ENCODE assay signal across 9 mouse cellular contexts in genomic region chr12:87026871-87027240, GRCm38 (mm10). TPM values are rescaled to one million over a fixed set of nuclear protein-coding genes. Genes with fewer than 3 reads are reported as not detected.
DNase-seq lines count a peak whose midpoint lies in the region; ATAC-seq lines count a peak whose summit lies in the region.
"Had no signal": no experiment of that assay in that cellular context is flagged by ENCODE, and none has a peak within 500 bp of the region (broad histone marks: within the 10 kb centered on the region; RNA-seq: fewer than 3 reads in every experiment).

No protein-coding gene starts in this region.

- peak overlapping the region; percentile 39 for H3K9ac ChIP-seq in neural tube, embryonic 11.5 days (ENCODE audit: low read length)
- H3K9ac ChIP-seq in limb, embryonic 12.5 days (replicated peaks): 0 out of 2 replicates have a peak overlapping the region, but pooled peaks have one; percentile 1
- H3K9ac ChIP-seq in stomach, embryonic 15.5 days: no peak overlapping the region

- no peaks in the 10 kb centered on the region for H3K9me3 ChIP-seq in neural tube, embryonic 11.5 days (ENCODE audit: control insufficient read depth, low read length)
- H3K9me3 ChIP-seq in limb, embryonic 12.5 days: no peaks in the 10 kb centered on the region
- H3K9me3 ChIP-seq in stomach, embryonic 15.5 days: no peaks in the 10 kb centered on the region
- H3K9me3 ChIP-seq: megakaryocyte, embryonic 14.5 days had no signal

- peaks cover 4% of the 10 kb centered on the region; the same call in 1 of the 2 replicates for H3K27me3 ChIP-seq in neural tube, embryonic 11.5 days (ENCODE audit: control insufficient read depth, insufficient read depth, low read length)
- peaks cover 48% of the 10 kb centered on the region for H3K27me3 ChIP-seq in limb, embryonic 12.5 days
- H3K27me3 ChIP-seq in stomach, embryonic 15.5 days (replicated peaks): peaks cover 20% of the 10 kb centered on the region

- no peaks in the 10 kb centered on the region for H3K4me1 ChIP-seq in neural tube, embryonic 11.5 days (ENCODE audit: control insufficient read depth, insufficient read depth, low read length)
- H3K4me1 ChIP-seq in limb, embryonic 12.5 days (replicated peaks): 0 out of 2 replicates have a peak, but pooled peaks cover 8% of the 10 kb centered on the region
- H3K4me1 ChIP-seq in stomach, embryonic 15.5 days: peaks cover 6% of the 10 kb centered on the region; the same call in 1 of the 2 replicates

- peak overlapping the region; percentile 52 for H3K4me2 ChIP-seq in neural tube, embryonic 11.5 days (ENCODE audit: low read depth)
- H3K4me2 ChIP-seq in limb, embryonic 12.5 days: peak overlapping the region; percentile 52
- peak overlapping the region; percentile 47 for H3K4me2 ChIP-seq in stomach, embryonic 15.5 days

- peak; percentile 43 for DNase-seq in cerebellum, adult 11 months
- no peak for DNase-seq in cerebellum, postnatal 4 days (ENCODE audit: low spot score in 2 of 2)
- no peak for DNase-seq in neural tube, embryonic 11.5 days (ENCODE audit: low spot score)
- no peak for DNase-seq in neural tube, embryonic 10.5 days (ENCODE audit: extremely low spot score, low spot score)
- no peak for DNase-seq in thymus, postnatal 10 days (ENCODE audit: low spot score in 2 of 2)
- DNase-seq in lung, adult 18-20 months: no peak

- no peak for ATAC-seq in neural tube, embryonic 11.5 days (ENCODE audit: insufficient read depth, low FRiP score, low TSS enrichment)
- ATAC-seq in limb, embryonic 12.5 days (ENCODE audit: insufficient number of reproducible peaks, insufficient read depth, low FRiP score, low TSS enrichment, low read depth): no peak
- ATAC-seq in stomach, embryonic 15.5 days (ENCODE audit: insufficient read depth, low FRiP score, low read depth): no peak

- no peak overlapping the region for H3K27ac ChIP-seq in neural tube, embryonic 11.5 days (ENCODE audit: low read depth, low read length)
- H3K27ac ChIP-seq in limb, embryonic 12.5 days: no peak overlapping the region
- no peak overlapping the region for H3K27ac ChIP-seq in stomach, embryonic 15.5 days

- H3K4me3 ChIP-seq in neural tube, embryonic 11.5 days (ENCODE audit: low read depth, low read length): peak overlapping the region; percentile 31
- peak overlapping the region; percentile 23 for H3K4me3 ChIP-seq in limb, embryonic 12.5 days (replicated peaks)
- H3K4me3 ChIP-seq in stomach, embryonic 15.5 days (replicated peaks): peak overlapping the region; percentile 13; the same call in 1 of the 2 replicates

- 10% methylated on average over 8 of the region's 8 CpGs for WGBS in neural tube, embryonic 11.5 days
- 13% methylated on average over 8 of the region's 8 CpGs for WGBS in limb, embryonic 12.5 days
- 15% methylated on average over 8 of the region's 8 CpGs for WGBS in stomach, embryonic 15.5 days

- no peaks in the 10 kb centered on the region for H3K36me3 ChIP-seq in neural tube, embryonic 11.5 days (ENCODE audit: control insufficient read depth, insufficient read depth, low read length)
- no peaks in the 10 kb centered on the region for H3K36me3 ChIP-seq in limb, embryonic 12.5 days
- no peaks in the 10 kb centered on the region for H3K36me3 ChIP-seq in stomach, embryonic 15.5 days

RNA-seq across cellular contexts. Expression of gene Tmem63c, which starts 5.7 kb away (rescaled TPM):
- polyA plus RNA-seq in neural tube, embryonic 11.5 days (2014; fragmentation: Nextera tagmentation; extraction: Ambion mirVana): 0.74 and 0.78 TPM in 2 replicates
- polyA plus RNA-seq in limb, embryonic 12.5 days (2016; fragmentation: Nextera tagmentation; extraction: Ambion mirVana): 0.18 TPM in 1 of 2 replicates, not detected in the other
- 0.76 and 1.2 TPM in 2 replicates for polyA plus RNA-seq in stomach, embryonic 15.5 days (2015; fragmentation: Nextera tagmentation; extraction: Ambion mirVana)

RNA-seq across cellular contexts. Expression of gene Zdhhc22, which starts 36.6 kb away (rescaled TPM):
- polyA plus RNA-seq in neural tube, embryonic 11.5 days (2014; fragmentation: Nextera tagmentation; extraction: Ambion mirVana): 1.4 and 2.1 TPM in 2 replicates
- 0.20 TPM in 1 of 2 replicates, not detected in the other for polyA plus RNA-seq in limb, embryonic 12.5 days (2016; fragmentation: Nextera tagmentation; extraction: Ambion mirVana)
- 0.42 and 0.53 TPM in 2 replicates for polyA plus RNA-seq in stomach, embryonic 15.5 days (2015; fragmentation: Nextera tagmentation; extraction: Ambion mirVana)
